Comparison of ENCODE assay signal across 20 mouse cellular contexts in genomic region chr7:68015404-68015803, GRCm38 (mm10).
"Had no signal": no experiment of that assay in that cellular context is flagged by ENCODE, and none has a peak within 500 bp of the region (broad histone marks: within the 10 kb centered on the region; RNA-seq: fewer than 3 reads in every experiment).

No protein-coding gene starts in this region.

- H3K27me3 ChIP-seq: kidney, embryonic 15.5 days; liver, embryonic 13.5 days; lung, embryonic 15.5 days; megakaryocyte, embryonic 14.5 days; midbrain, embryonic 13.5 days; neural tube, embryonic 13.5 days; stomach, embryonic 15.5 days had no signal

- H3K27ac ChIP-seq: kidney, embryonic 15.5 days; left cerebral cortex, adult 2 months; liver, embryonic 13.5 days; lung, embryonic 15.5 days; midbrain, embryonic 10.5 days; midbrain, embryonic 13.5 days; neural tube, embryonic 13.5 days; stomach, embryonic 15.5 days had no signal

- DNase-seq: kidney, adult 11 months; kidney, adult 8-10 months; kidney, postnatal 10 days; kidney, postnatal 36 days; layer of hippocampus, postnatal 36 days; liver, embryonic 13.5 days; retina, postnatal 1 day; right cerebral cortex, postnatal 25 days; spleen, adult 18-20 months; thymus, postnatal 25 days had no signal

- H3K9ac ChIP-seq: kidney, embryonic 15.5 days; liver, embryonic 13.5 days; lung, embryonic 15.5 days; midbrain, embryonic 13.5 days; neural tube, embryonic 13.5 days; stomach, embryonic 15.5 days had no signal

- H3K9me3 ChIP-seq: kidney, embryonic 15.5 days; lung, embryonic 15.5 days; neural tube, embryonic 13.5 days; stomach, embryonic 15.5 days had no signal

- ATAC-seq: midbrain, embryonic 13.5 days; midbrain, embryonic 16.5 days had no signal

- H3K4me3 ChIP-seq: kidney, embryonic 15.5 days; left cerebral cortex, adult 2 months; liver, embryonic 13.5 days; lung, embryonic 15.5 days; megakaryocyte, embryonic 14.5 days; midbrain, embryonic 10.5 days; midbrain, embryonic 13.5 days; myocyte; neural tube, embryonic 13.5 days; stomach, embryonic 15.5 days had no signal

- H3K4me2 ChIP-seq: kidney, embryonic 15.5 days; liver, embryonic 13.5 days; lung, embryonic 15.5 days; midbrain, embryonic 13.5 days; neural tube, embryonic 13.5 days; stomach, embryonic 15.5 days had no signal
